Mouse (Mus musculus) bone marrow macrophage, adult 2 months (primary cell): ENCODE measurements around the gene Izumo1r.
A peak's percentile ranks its signal among the peaks of the same experiment; 100 is the strongest.

ENCODE experiments used
- CTCF ChIP-seq: IDR thresholded peaks from 2 replicates; pipeline ENCODE4 v1.5.1; 2012; ENCODE audit warnings: low read depth, mild to moderate bottlenecking, low read length, moderate library complexity
- POLR2A ChIP-seq: IDR thresholded peaks from 2 replicates; pipeline ENCODE4 v1.6.1; 2012; ENCODE audit warnings: mild to moderate bottlenecking, low read depth, low read length, borderline replicate concordance

GRCm38 (mm10) chr9:14866957-14867356 lies 36.8 kb downstream of the Izumo1r start:
- peak; percentile 18; the same call in 1 of the 2 replicates for TF ChIP-seq CTCF
- no peak for TF ChIP-seq POLR2A
